Mouse (Mus musculus): ENCODE data around the gene Sv2a. TPM values are rescaled to one million over a fixed set of nuclear protein-coding genes. Genes with fewer than 3 reads are reported as not detected.

Gene Sv2a
- polyA plus RNA-seq (2012; ENCODE audit: insufficient read depth, insufficient read length, missing spikeins), result 0.64 and 0.92 TPM in 2 replicates

- H3K27ac ChIP-seq (ENCODE audit: insufficient read depth, low read depth, low read length), result no peak within 1 kb of the TSS
- peak within 1 kb of the TSS; percentile 59 for H3K4me3 ChIP-seq (ENCODE audit: insufficient read depth, low read length)
- TF ChIP-seq POLR2A (IDR thresholded peaks at IDR 0.05; ENCODE audit: borderline replicate concordance, low read depth, low read length), result no peak
- no peak for TF ChIP-seq CTCF (IDR thresholded peaks at IDR 0.05; ENCODE audit: low read depth, low read length)
- peaks cover 28% of the 10 kb centered on the region for H3K4me1 ChIP-seq (ENCODE audit: control insufficient read depth, insufficient read depth, low read length)
Observed at GRCm38 (mm10) chr3:96180727-96181477, at the start of gene Sv2a. Sv2a (plus strand) TSS chr3:96181151.

- Histone ChIP-seq H3K4me3 (ENCODE audit: insufficient read depth, low read length) (no peak overlapping the region), H3K4me1 (ENCODE audit: control insufficient read depth, insufficient read depth, low read length) (peaks cover 28% of the 10 kb centered on the region), H3K27ac (ENCODE audit: insufficient read depth, low read depth, low read length) (no peak overlapping the region)
- TF ChIP-seq POLR2A (IDR thresholded peaks at IDR 0.05; ENCODE audit: borderline replicate concordance, low read depth, low read length) (no peak), CTCF (IDR thresholded peaks at IDR 0.05; ENCODE audit: low read depth, low read length) (no peak)
Observed at GRCm38 (mm10) chr3:96132478-96132877, 48.5 kb upstream of the Sv2a start.

- Histone ChIP-seq H3K4me3 (ENCODE audit: insufficient read depth, low read length) (no peak overlapping the region), H3K27ac (ENCODE audit: insufficient read depth, low read depth, low read length) (no peak overlapping the region), H3K4me1 (ENCODE audit: control insufficient read depth, insufficient read depth, low read length) (peaks cover 30% of the 10 kb centered on the region)
- TF ChIP-seq POLR2A (IDR thresholded peaks at IDR 0.05; ENCODE audit: borderline replicate concordance, low read depth, low read length) (no peak), CTCF (IDR thresholded peaks at IDR 0.05; ENCODE audit: low read depth, low read length) (no peak)
Observed at GRCm38 (mm10) chr3:96133327-96133905, 47.5 kb upstream of the Sv2a start.

- no peak overlapping the region for H3K4me3 ChIP-seq (ENCODE audit: insufficient read depth, low read length)
- no peak for TF ChIP-seq POLR2A (IDR thresholded peaks at IDR 0.05; ENCODE audit: borderline replicate concordance, low read depth, low read length)
- no peak for TF ChIP-seq CTCF (IDR thresholded peaks at IDR 0.05; ENCODE audit: low read depth, low read length)
- peak overlapping the region; percentile 28 for H3K27ac ChIP-seq (ENCODE audit: insufficient read depth, low read depth, low read length)
- peaks cover 25% of the 10 kb centered on the region for H3K4me1 ChIP-seq (ENCODE audit: control insufficient read depth, insufficient read depth, low read length)
Observed at GRCm38 (mm10) chr3:96135011-96135410, 45.9 kb upstream of the Sv2a start.

- TF ChIP-seq POLR2A (IDR thresholded peaks at IDR 0.05; ENCODE audit: borderline replicate concordance, low read depth, low read length), result no peak
- TF ChIP-seq CTCF (IDR thresholded peaks at IDR 0.05; ENCODE audit: low read depth, low read length), result no peak
- no peak overlapping the region for H3K27ac ChIP-seq (ENCODE audit: insufficient read depth, low read depth, low read length)
- H3K4me3 ChIP-seq (ENCODE audit: insufficient read depth, low read length), result no peak overlapping the region
- H3K4me1 ChIP-seq (ENCODE audit: control insufficient read depth, insufficient read depth, low read length), result peaks cover 21% of the 10 kb centered on the region
Observed at GRCm38 (mm10) chr3:96147950-96148349, 33.0 kb upstream of the Sv2a start.

GRCm38 (mm10) chr3:96151836-96152235, 29.1 kb upstream of the Sv2a start:
- no peak for TF ChIP-seq POLR2A (IDR thresholded peaks at IDR 0.05; ENCODE audit: borderline replicate concordance, low read depth, low read length)
- no peak for TF ChIP-seq CTCF (IDR thresholded peaks at IDR 0.05; ENCODE audit: low read depth, low read length)
- Histone ChIP-seq H3K4me3 (ENCODE audit: insufficient read depth, low read length) (no peak overlapping the region), H3K27ac (ENCODE audit: insufficient read depth, low read depth, low read length) (peak overlapping the region; percentile 57), H3K4me1 (ENCODE audit: control insufficient read depth, insufficient read depth, low read length) (peaks cover 19% of the 10 kb centered on the region)

- H3K4me3 ChIP-seq (ENCODE audit: insufficient read depth, low read length), result no peak overlapping the region
- no peak for TF ChIP-seq POLR2A (IDR thresholded peaks at IDR 0.05; ENCODE audit: borderline replicate concordance, low read depth, low read length)
- TF ChIP-seq CTCF (IDR thresholded peaks at IDR 0.05; ENCODE audit: low read depth, low read length), result no peak
- peaks cover 19% of the 10 kb centered on the region for H3K4me1 ChIP-seq (ENCODE audit: control insufficient read depth, insufficient read depth, low read length)
- H3K27ac ChIP-seq (ENCODE audit: insufficient read depth, low read depth, low read length), result peak overlapping the region; percentile 57
Observed at GRCm38 (mm10) chr3:96152611-96153010, 28.3 kb upstream of the Sv2a start.

- Histone ChIP-seq H3K27ac (ENCODE audit: insufficient read depth, low read depth, low read length) (no peak overlapping the region), H3K4me3 (ENCODE audit: insufficient read depth, low read length) (no peak overlapping the region), H3K4me1 (ENCODE audit: control insufficient read depth, insufficient read depth, low read length) (peaks cover 31% of the 10 kb centered on the region)
- no peak for TF ChIP-seq CTCF (IDR thresholded peaks at IDR 0.05; ENCODE audit: low read depth, low read length)
- no peak for TF ChIP-seq POLR2A (IDR thresholded peaks at IDR 0.05; ENCODE audit: borderline replicate concordance, low read depth, low read length)
Observed at GRCm38 (mm10) chr3:96155501-96155900, 25.4 kb upstream of the Sv2a start.

- H3K27ac ChIP-seq (ENCODE audit: insufficient read depth, low read depth, low read length), result peak overlapping the region; percentile 85
- 0 out of 2 replicates have a peak overlapping the region, but pooled peaks have one; percentile 2 for H3K4me3 ChIP-seq (ENCODE audit: insufficient read depth, low read length)
- H3K4me1 ChIP-seq (ENCODE audit: control insufficient read depth, insufficient read depth, low read length), result peaks cover 31% of the 10 kb centered on the region
- TF ChIP-seq POLR2A (IDR thresholded peaks at IDR 0.05; ENCODE audit: borderline replicate concordance, low read depth, low read length) (no peak), CTCF (IDR thresholded peaks at IDR 0.05; ENCODE audit: low read depth, low read length) (no peak)
Observed at GRCm38 (mm10) chr3:96159820-96160219, 21.1 kb upstream of the Sv2a start.

GRCm38 (mm10) chr3:96160222-96160802, 20.6 kb upstream of the Sv2a start:
- Histone ChIP-seq H3K4me1 (ENCODE audit: control insufficient read depth, insufficient read depth, low read length) (peaks cover 31% of the 10 kb centered on the region), H3K27ac (ENCODE audit: insufficient read depth, low read depth, low read length) (peak overlapping the region; percentile 85), H3K4me3 (ENCODE audit: insufficient read depth, low read length) (peak overlapping the region; percentile 39)
- TF ChIP-seq CTCF (IDR thresholded peaks at IDR 0.05; ENCODE audit: low read depth, low read length), result no peak
- TF ChIP-seq POLR2A (IDR thresholded peaks at IDR 0.05; ENCODE audit: borderline replicate concordance, low read depth, low read length), result no peak

Data from bone marrow macrophage, adult 2 months (primary cell).